Mouse (Mus musculus) MEL (cell line): ENCODE results near the gene Ube2f.

Experiments used
- CTCF ChIP-seq, 3 experiments: IDR thresholded peaks in 2 of 3; conservative IDR thresholded peaks in 1 of 3; 2 replicates each; pipeline ENCODE4 v1.5.1; 2011 to 2012; ENCODE audit warnings: low read length in 3 of 3, low read depth in 2 of 3, mild to moderate bottlenecking in 2 of 3, improper control_type of control experiment in 1 of 3, inconsistent platforms in 1 of 3, mixed read lengths in 1 of 3, moderate library complexity in 1 of 3; ENCODE audit not compliant: control insufficient read depth in 1 of 3, insufficient read depth in 1 of 3, poor library complexity in 1 of 3, severe bottlenecking in 1 of 3
- ELF1 ChIP-seq: IDR thresholded peaks from 2 replicates; pipeline ENCODE4 v1.6.1; 2014; ENCODE audit warnings: low read depth, mild to moderate bottlenecking, inconsistent platforms, low read length, improper control_type of control experiment, moderate library complexity
- EP300 ChIP-seq, 2 experiments: IDR thresholded peaks; 2 replicates each; pipeline ENCODE4 v1.6.1; 2011; ENCODE audit warnings: improper control_type of control experiment in 2 of 2, low read length in 2 of 2, low read depth in 1 of 2, mild to moderate bottlenecking in 1 of 2
- MAFK ChIP-seq: IDR thresholded peaks from 2 replicates; pipeline ENCODE4 v1.6.1; 2011; ENCODE audit warnings: low read depth, mild to moderate bottlenecking, low read length, improper control_type of control experiment, borderline replicate concordance
- MXI1 ChIP-seq: IDR thresholded peaks from 2 replicates; pipeline ENCODE4 v1.6.1; 2011; ENCODE audit warnings: mild to moderate bottlenecking, low read depth, low read length, improper control_type of control experiment
- MYB ChIP-seq: IDR thresholded peaks from 2 replicates; pipeline ENCODE4 v1.6.1; 2011; ENCODE audit warnings: mild to moderate bottlenecking, low read depth, low read length, improper control_type of control experiment
- POLR2A ChIP-seq, 2 experiments: IDR thresholded peaks; 2 replicates each; pipeline ENCODE4 v1.6.1; 2011 to 2012; ENCODE audit warnings: low read length in 2 of 2, mild to moderate bottlenecking in 2 of 2, control low read depth in 1 of 2, improper control_type of control experiment in 1 of 2, low read depth in 1 of 2, moderate library complexity in 1 of 2; ENCODE audit not compliant: control insufficient read depth in 1 of 2, insufficient read depth in 1 of 2, poor library complexity in 1 of 2
- POLR2AphosphoS5 ChIP-seq: IDR thresholded peaks from 2 replicates; pipeline ENCODE4 v1.6.1; 2012; ENCODE audit warnings: low read depth, borderline replicate concordance, mild to moderate bottlenecking, inconsistent platforms, low read length, moderate library complexity, mixed read lengths
- RCOR1 ChIP-seq: IDR thresholded peaks from 2 replicates; pipeline ENCODE4 v1.6.1; 2012; ENCODE audit warnings: low read depth, mild to moderate bottlenecking, inconsistent platforms, low read length, improper control_type of control experiment
- SIN3A ChIP-seq: IDR thresholded peaks from 2 replicates; pipeline ENCODE4 v1.6.1; 2012; ENCODE audit warnings: low read length, improper control_type of control experiment, inconsistent platforms
- USF1 ChIP-seq: IDR thresholded peaks from 2 replicates; pipeline ENCODE4 v1.6.1; 2014; ENCODE audit warnings: low read depth, mild to moderate bottlenecking, inconsistent platforms, low read length, improper control_type of control experiment, moderate library complexity

- TF ChIP-seq MXI1 (peak; percentile 97), CTCF (IDR thresholded peaks at IDR 0.05 in 2 of 3, conservative IDR thresholded peaks at IDR 0.05 in 1 of 3; ENCODE audit: control insufficient read depth in 1 of 3, insufficient read depth in 1 of 3, low read depth in 2 of 3, low read length in 3 of 3, poor library complexity in 1 of 3, severe bottlenecking in 1 of 3) (no peak), EP300 (IDR thresholded peaks at IDR 0.05; ENCODE audit: low read depth in 1 of 2, low read length in 2 of 2) (peak in 1 of 2 experiments; percentile 63; a peak in 2 of 4 replicates), ELF1 (peak; percentile 87), RCOR1 (no peak), POLR2AphosphoS5 (no peak), POLR2A (IDR thresholded peaks at IDR 0.05; ENCODE audit: control insufficient read depth in 1 of 2, insufficient read depth in 1 of 2, low read depth in 1 of 2, low read length in 2 of 2, poor library complexity in 1 of 2) (peak; percentile 94 to 95), SIN3A (peak; percentile 100), USF1 (peak; percentile 84), MAFK (no peak), MYB (no peak; the same call in 1 of the 2 replicates)
Measured at GRCm38 (mm10) chr1:91249564-91250414, at the start of gene Ube2f.
